Mouse (Mus musculus): Measurements from ENCODE around the gene Taf6. TPM values are rescaled to one million over a fixed set of nuclear protein-coding genes. Genes with fewer than 3 reads are reported as not detected.

The Taf6 gene
- polyA plus RNA-seq, 1 experiment from 2014 or later = 32.9 TPM

- Histone ChIP-seq H3K9ac (ENCODE audit: low read depth, low read length) (peak within 1 kb of the TSS; percentile 87), H3K4me3 (ENCODE audit: low read depth, low read length) (peak within 1 kb of the TSS; percentile 80), H3K9me3 (replicated peaks; ENCODE audit: control insufficient read depth, low read length) (no peaks in the 10 kb centered on the region), H3K36me3 (ENCODE audit: control insufficient read depth, insufficient read depth) (peaks cover 2% of the 10 kb centered on the region; the same call in 1 of the 2 replicates), H3K4me2 (ENCODE audit: low read depth, low read length) (peak within 1 kb of the TSS; percentile 99), H3K4me1 (ENCODE audit: control insufficient read depth, low read depth, low read length) (peaks cover 15% of the 10 kb centered on the region), H3K27ac (ENCODE audit: low read length) (peak within 1 kb of the TSS; percentile 57), H3K27me3 (ENCODE audit: control insufficient read depth, insufficient read depth, low read depth, low read length) (no peaks in the 10 kb centered on the region)
- peak; percentile 83 for ATAC-seq (ENCODE audit: low read depth)
- 5% methylated on average over 54 of the region's 54 CpGs for WGBS (ENCODE audit: insufficient replicate concordance)
These were observed 6.8 kb upstream of the Taf6 start, which contains the start of gene Mblac1 for GRCm38 (mm10) chr5:138193771-138194727. Mblac1 (plus strand) TSS chr5:138194314.

GRCm38 (mm10) chr5:138187661-138188306 lies 533 bp upstream of the Taf6 start:
- H3K9me3 ChIP-seq (replicated peaks; ENCODE audit: control insufficient read depth, low read length) = no peaks in the 10 kb centered on the region
- peak; percentile 86 for ATAC-seq (ENCODE audit: low read depth)
- peak overlapping the region; percentile 78 for H3K27ac ChIP-seq (ENCODE audit: low read length)
- WGBS (ENCODE audit: insufficient replicate concordance) = 0% methylated on average over 10 of the region's 10 CpGs
- no peaks in the 10 kb centered on the region for H3K27me3 ChIP-seq (ENCODE audit: control insufficient read depth, insufficient read depth, low read depth, low read length)
- peak overlapping the region; percentile 78 for H3K4me2 ChIP-seq (ENCODE audit: low read depth, low read length)
- peak overlapping the region; percentile 78 for H3K9ac ChIP-seq (ENCODE audit: low read depth, low read length)
- peak overlapping the region; percentile 86 for H3K4me3 ChIP-seq (ENCODE audit: low read depth, low read length)
- H3K4me1 ChIP-seq (ENCODE audit: control insufficient read depth, low read depth, low read length) = peaks cover 17% of the 10 kb centered on the region
- peaks cover 10% of the 10 kb centered on the region; the same call in 1 of the 2 replicates for H3K36me3 ChIP-seq (ENCODE audit: control insufficient read depth, insufficient read depth)

- 61% methylated on average over 3 of the region's 3 CpGs for WGBS (ENCODE audit: insufficient replicate concordance)
- H3K27me3 ChIP-seq (ENCODE audit: control insufficient read depth, insufficient read depth, low read depth, low read length) = no peaks in the 10 kb centered on the region
- H3K4me3 ChIP-seq (ENCODE audit: low read depth, low read length) = no peak overlapping the region
- ATAC-seq (ENCODE audit: low read depth) = no peak
- H3K36me3 ChIP-seq (ENCODE audit: control insufficient read depth, insufficient read depth) = peaks cover 37% of the 10 kb centered on the region
- peaks cover 23% of the 10 kb centered on the region for H3K4me1 ChIP-seq (ENCODE audit: control insufficient read depth, low read depth, low read length)
- H3K9ac ChIP-seq (ENCODE audit: low read depth, low read length) = no peak overlapping the region
- H3K27ac ChIP-seq (ENCODE audit: low read length) = no peak overlapping the region
- no peaks in the 10 kb centered on the region for H3K9me3 ChIP-seq (replicated peaks; ENCODE audit: control insufficient read depth, low read length)
- H3K4me2 ChIP-seq (ENCODE audit: low read depth, low read length) = peak overlapping the region; percentile 84; the same call in 1 of the 2 replicates
These were observed 14.0 kb downstream of the Taf6 start for GRCm38 (mm10) chr5:138173217-138173616.

GRCm38 (mm10) chr5:138171695-138172491 lies 15.4 kb downstream of the Taf6 start, which contains the start of the genes Ap4m1 and Mcm7:
Ap4m1 (plus strand) TSS chr5:138172002.
Mcm7 (minus strand) TSS chr5:138172422.
- ATAC-seq (ENCODE audit: low read depth) = peak; percentile 88
- peaks cover 43% of the 10 kb centered on the region for H3K36me3 ChIP-seq (ENCODE audit: control insufficient read depth, insufficient read depth)

GRCm38 (mm10) chr5:138170936-138171561 lies 16.2 kb downstream of the Taf6 start:
- peak; percentile 86 for ATAC-seq (ENCODE audit: low read depth)
- Histone ChIP-seq H3K27me3 (ENCODE audit: control insufficient read depth, insufficient read depth, low read depth, low read length) (no peaks in the 10 kb centered on the region), H3K9ac (ENCODE audit: low read depth, low read length) (peak overlapping the region; percentile 78), H3K4me1 (ENCODE audit: control insufficient read depth, low read depth, low read length) (peaks cover 23% of the 10 kb centered on the region), H3K4me3 (ENCODE audit: low read depth, low read length) (peak overlapping the region; percentile 81), H3K27ac (ENCODE audit: low read length) (peak overlapping the region; percentile 96), H3K36me3 (ENCODE audit: control insufficient read depth, insufficient read depth) (peaks cover 47% of the 10 kb centered on the region), H3K9me3 (replicated peaks; ENCODE audit: control insufficient read depth, low read length) (no peaks in the 10 kb centered on the region), H3K4me2 (ENCODE audit: low read depth, low read length) (peak overlapping the region; percentile 84)
- WGBS (ENCODE audit: insufficient replicate concordance) = under 1% methylated on average over 47 of the region's 47 CpGs

More at GRCm38 (mm10) chr5:138171695-138172491, 15.4 kb downstream of the Taf6 start, which contains the start of the genes Ap4m1 and Mcm7:
- Histone ChIP-seq H3K4me1 (ENCODE audit: control insufficient read depth, low read depth, low read length) (peaks cover 23% of the 10 kb centered on the region), H3K9ac (ENCODE audit: low read depth, low read length) (peak within 1 kb of the TSS; percentile 78), H3K27me3 (ENCODE audit: control insufficient read depth, insufficient read depth, low read depth, low read length) (no peaks in the 10 kb centered on the region), H3K4me2 (ENCODE audit: low read depth, low read length) (peak within 1 kb of the TSS; percentile 84), H3K4me3 (ENCODE audit: low read depth, low read length) (peak within 1 kb of the TSS; percentile 81), H3K9me3 (replicated peaks; ENCODE audit: control insufficient read depth, low read length) (no peaks in the 10 kb centered on the region), H3K27ac (ENCODE audit: low read length) (peak within 1 kb of the TSS; percentile 96)
- under 1% methylated on average over 54 of the region's 54 CpGs for WGBS (ENCODE audit: insufficient replicate concordance)

- 90% methylated on average over 8 of the region's 8 CpGs for WGBS (ENCODE audit: insufficient replicate concordance)
- no peak for ATAC-seq (ENCODE audit: low read depth)
These were observed 21.7 kb downstream of the Taf6 start for GRCm38 (mm10) chr5:138165594-138165993.

GRCm38 (mm10) chr5:138163610-138164009 lies 23.6 kb downstream of the Taf6 start:
- no peak overlapping the region for H3K4me2 ChIP-seq (ENCODE audit: low read depth, low read length)

More at GRCm38 (mm10) chr5:138165594-138165993, 21.7 kb downstream of the Taf6 start:
- no peak overlapping the region for H3K4me2 ChIP-seq (ENCODE audit: low read depth, low read length)
- no peak overlapping the region for H3K4me3 ChIP-seq (ENCODE audit: low read depth, low read length)
- no peaks in the 10 kb centered on the region for H3K9me3 ChIP-seq (replicated peaks; ENCODE audit: control insufficient read depth, low read length)
- no peak overlapping the region for H3K27ac ChIP-seq (ENCODE audit: low read length)
- H3K9ac ChIP-seq (ENCODE audit: low read depth, low read length) = no peak overlapping the region
- peaks cover 71% of the 10 kb centered on the region for H3K36me3 ChIP-seq (ENCODE audit: control insufficient read depth, insufficient read depth)
- H3K27me3 ChIP-seq (ENCODE audit: control insufficient read depth, insufficient read depth, low read depth, low read length) = no peaks in the 10 kb centered on the region
- peaks cover 29% of the 10 kb centered on the region for H3K4me1 ChIP-seq (ENCODE audit: control insufficient read depth, low read depth, low read length)

GRCm38 (mm10) chr5:138163046-138163445 lies 24.2 kb downstream of the Taf6 start:
- peaks cover 26% of the 10 kb centered on the region for H3K4me1 ChIP-seq (ENCODE audit: control insufficient read depth, low read depth, low read length)
- no peak overlapping the region for H3K4me3 ChIP-seq (ENCODE audit: low read depth, low read length)
- ATAC-seq (ENCODE audit: low read depth) = no peak
- no peaks in the 10 kb centered on the region for H3K9me3 ChIP-seq (replicated peaks; ENCODE audit: control insufficient read depth, low read length)
- no peak overlapping the region; the same call in 1 of the 2 replicates for H3K27ac ChIP-seq (ENCODE audit: low read length)
- no peak overlapping the region for H3K9ac ChIP-seq (ENCODE audit: low read depth, low read length)
- H3K27me3 ChIP-seq (ENCODE audit: control insufficient read depth, insufficient read depth, low read depth, low read length) = no peaks in the 10 kb centered on the region
- H3K4me2 ChIP-seq (ENCODE audit: low read depth, low read length) = no peak overlapping the region
- WGBS (ENCODE audit: insufficient replicate concordance) = 48% methylated on average over 6 of the region's 6 CpGs
- peaks cover 54% of the 10 kb centered on the region for H3K36me3 ChIP-seq (ENCODE audit: control insufficient read depth, insufficient read depth)

More at GRCm38 (mm10) chr5:138163610-138164009, 23.6 kb downstream of the Taf6 start:
- H3K27me3 ChIP-seq (ENCODE audit: control insufficient read depth, insufficient read depth, low read depth, low read length) = no peaks in the 10 kb centered on the region
- WGBS (ENCODE audit: insufficient replicate concordance) = 71% methylated on average over 10 of the region's 10 CpGs
- H3K36me3 ChIP-seq (ENCODE audit: control insufficient read depth, insufficient read depth) = peaks cover 60% of the 10 kb centered on the region
- no peaks in the 10 kb centered on the region for H3K9me3 ChIP-seq (replicated peaks; ENCODE audit: control insufficient read depth, low read length)
- no peak for ATAC-seq (ENCODE audit: low read depth)
- H3K27ac ChIP-seq (ENCODE audit: low read length) = no peak overlapping the region
- no peak overlapping the region for H3K9ac ChIP-seq (ENCODE audit: low read depth, low read length)
- no peak overlapping the region for H3K4me3 ChIP-seq (ENCODE audit: low read depth, low read length)
- H3K4me1 ChIP-seq (ENCODE audit: control insufficient read depth, low read depth, low read length) = peaks cover 26% of the 10 kb centered on the region

Data from liver, embryonic 16.5 days (tissue).